Mouse (Mus musculus): ENCODE results near the gene Tas2r143. TPM values are rescaled to one million over a fixed set of nuclear protein-coding genes. Genes with fewer than 3 reads are reported as not detected.

Gene Tas2r143
- total RNA-seq, 2 experiments from 2014 or later: 4.5 TPM; not detected in 1

GRCm38 (mm10) chr6:42364607-42365006, 35.4 kb upstream of the Tas2r143 start:
- no peak for DNase-seq (ENCODE audit: low spot score in 2 of 2)

- DNase-seq (ENCODE audit: low spot score in 2 of 2): no peak
Observed at GRCm38 (mm10) chr6:42365215-42365614, 34.8 kb upstream of the Tas2r143 start.

- no peak for DNase-seq (ENCODE audit: low spot score in 2 of 2)
Observed at GRCm38 (mm10) chr6:42369870-42370269, 30.2 kb upstream of the Tas2r143 start.

GRCm38 (mm10) chr6:42370630-42371363, 29.2 kb upstream of the Tas2r143 start:
- DNase-seq (ENCODE audit: low spot score in 2 of 2): no peak

GRCm38 (mm10) chr6:42372001-42372400, 28.0 kb upstream of the Tas2r143 start:
- DNase-seq (ENCODE audit: low spot score in 2 of 2): no peak

GRCm38 (mm10) chr6:42372421-42372815, 27.6 kb upstream of the Tas2r143 start:
- no peak for DNase-seq (ENCODE audit: low spot score in 2 of 2)

GRCm38 (mm10) chr6:42372816-42373547, 27.1 kb upstream of the Tas2r143 start, which contains the start of gene Epha1:
Epha1 (minus strand) TSS chr6:42373268.
- DNase-seq (ENCODE audit: low spot score in 2 of 2): peak in 1 of 2 experiments; percentile 71

GRCm38 (mm10) chr6:42373669-42374430, 26.2 kb upstream of the Tas2r143 start:
- DNase-seq (ENCODE audit: low spot score in 2 of 2): no peak

- DNase-seq (ENCODE audit: low spot score in 2 of 2): no peak
Observed at GRCm38 (mm10) chr6:42374701-42375100, 25.3 kb upstream of the Tas2r143 start.

- DNase-seq (ENCODE audit: low spot score in 2 of 2): no peak
Observed at GRCm38 (mm10) chr6:42375131-42375530, 24.9 kb upstream of the Tas2r143 start.

- no peak for DNase-seq (ENCODE audit: low spot score in 2 of 2)
Observed at GRCm38 (mm10) chr6:42376016-42376415, 24.0 kb upstream of the Tas2r143 start.

- DNase-seq (ENCODE audit: low spot score in 2 of 2): no peak
Observed at GRCm38 (mm10) chr6:42376504-42377019, 23.5 kb upstream of the Tas2r143 start.

GRCm38 (mm10) chr6:42377280-42377679, 22.8 kb upstream of the Tas2r143 start:
- no peak for DNase-seq (ENCODE audit: low spot score in 2 of 2)

- DNase-seq (ENCODE audit: low spot score in 2 of 2): no peak
Observed at GRCm38 (mm10) chr6:42379551-42379950, 20.5 kb upstream of the Tas2r143 start.

GRCm38 (mm10) chr6:42380416-42381144, 19.5 kb upstream of the Tas2r143 start:
- no peak for DNase-seq (ENCODE audit: low spot score in 2 of 2)

- DNase-seq (ENCODE audit: low spot score in 2 of 2): no peak
Observed at GRCm38 (mm10) chr6:42381221-42381620, 18.8 kb upstream of the Tas2r143 start.

GRCm38 (mm10) chr6:42381916-42382381, 18.1 kb upstream of the Tas2r143 start:
- no peak for DNase-seq (ENCODE audit: low spot score in 2 of 2)

GRCm38 (mm10) chr6:42383360-42383759, 16.7 kb upstream of the Tas2r143 start:
- DNase-seq (ENCODE audit: low spot score in 2 of 2): no peak

- no peak for DNase-seq (ENCODE audit: low spot score in 2 of 2)
Observed at GRCm38 (mm10) chr6:42385635-42386034, 14.4 kb upstream of the Tas2r143 start.

- no peak for DNase-seq (ENCODE audit: low spot score in 2 of 2)
Observed at GRCm38 (mm10) chr6:42391796-42392330, 8.2 kb upstream of the Tas2r143 start.

Data from adrenal gland, adult 18-20 months (tissue).